Comparison of ENCODE assay signal across 9 mouse cellular contexts in the genomic region with DNA sequence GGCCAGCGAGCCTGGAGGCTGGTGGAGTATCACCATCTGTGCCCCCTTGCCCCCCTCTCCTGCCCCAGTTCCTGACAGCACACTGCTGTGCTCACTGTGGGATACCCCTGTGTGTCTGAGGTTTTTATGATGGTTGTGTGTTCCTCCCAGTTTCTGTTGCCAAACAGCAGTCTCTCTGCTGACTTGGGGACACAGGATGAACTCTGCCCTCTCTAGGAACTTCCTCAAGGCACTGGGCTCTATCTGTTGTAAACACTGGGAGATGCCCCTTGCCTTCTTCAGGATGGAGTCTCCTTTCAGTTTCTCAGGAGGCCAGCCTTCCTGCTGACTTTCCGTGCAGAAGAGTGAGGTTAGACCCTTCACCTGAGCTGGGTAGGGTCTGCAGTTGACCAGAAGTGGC. TPM values are rescaled to one million over a fixed set of nuclear protein-coding genes. Genes with fewer than 3 reads are reported as not detected.
DNase-seq lines count a peak whose midpoint lies in the region; ATAC-seq and TF ChIP-seq lines count a peak whose summit lies in the region.
"Had no signal": no experiment of that assay in that cellular context is flagged by ENCODE, and none has a peak within 500 bp of the region (broad histone marks: within the 10 kb centered on the region; RNA-seq: fewer than 3 reads in every experiment).

No protein-coding gene starts in this region.

- no peak for TF ChIP-seq EP300 in heart, adult 2 months (IDR thresholded peaks at IDR 0.05; ENCODE audit: insufficient read depth, low read depth, low read length)
- TF ChIP-seq EP300 in lung, postnatal 0 days (IDR thresholded peaks at IDR 0.05): no peak

- intact Hi-C loops in heart, adult 2 months (cut with DNase I): no loop called here
- intact Hi-C loops in left cerebral cortex, postnatal 36 days (cut with DNase I): no loop called here

- no peak for TF ChIP-seq POLR2A in heart, adult 2 months (IDR thresholded peaks at IDR 0.05; ENCODE audit: insufficient read depth, low read depth, low read length)

- H3K9me3 ChIP-seq in heart, embryonic 10.5 days: no peaks in the 10 kb centered on the region
- H3K9me3 ChIP-seq in lung, postnatal 0 days (ENCODE audit: low read length): no peaks in the 10 kb centered on the region
- no peaks in the 10 kb centered on the region for H3K9me3 ChIP-seq in limb, embryonic 10.5 days (replicated peaks)
- H3K9me3 ChIP-seq in stomach, embryonic 14.5 days (ENCODE audit: control insufficient read depth, low read depth, low read length): no peaks in the 10 kb centered on the region
- H3K9me3 ChIP-seq: megakaryocyte, embryonic 14.5 days had no signal

- H3K27me3 ChIP-seq in heart, embryonic 10.5 days (ENCODE audit: insufficient read depth, poor library complexity, severe bottlenecking): peaks cover 9% of the 10 kb centered on the region; the same call in 1 of the 2 replicates
- no peaks in the 10 kb centered on the region for H3K27me3 ChIP-seq in heart, adult 2 months (ENCODE audit: control insufficient read depth, insufficient read depth, low read length)
- no peaks in the 10 kb centered on the region for H3K27me3 ChIP-seq in lung, postnatal 0 days (replicated peaks; ENCODE audit: insufficient read depth, low read length)
- peaks cover 31% of the 10 kb centered on the region for H3K27me3 ChIP-seq in limb, embryonic 10.5 days (ENCODE audit: low read depth, poor library complexity, severe bottlenecking)
- no peaks in the 10 kb centered on the region for H3K27me3 ChIP-seq in stomach, embryonic 14.5 days (ENCODE audit: control insufficient read depth, insufficient read depth, low read length)

- DNase-seq in heart, embryonic 10.5 days (ENCODE audit: low spot score): no peak
- DNase-seq in heart, adult 2 months: no peak
- DNase-seq in lung, postnatal 0 days (ENCODE audit: low spot score): no peak
- no peak for DNase-seq in lung, adult 18-20 months
- DNase-seq in limb, embryonic 10.5 days (ENCODE audit: low spot score): no peak
- no peak for DNase-seq in left cerebral cortex, postnatal 36 days (ENCODE audit: low spot score in 2 of 2)
- no peak for DNase-seq in layer of hippocampus, adult 2 months (ENCODE audit: low spot score in 2 of 2)

- peak overlapping the region; percentile 99 for H3K4me3 ChIP-seq in heart, embryonic 10.5 days
- H3K4me3 ChIP-seq in heart, adult 2 months: no peak overlapping the region
- H3K4me3 ChIP-seq in lung, postnatal 0 days (ENCODE audit: low read depth, low read length): peak overlapping the region; percentile 97; the same call in 1 of the 2 replicates
- H3K4me3 ChIP-seq in limb, embryonic 10.5 days: peak overlapping the region; percentile 95
- H3K4me3 ChIP-seq in stomach, embryonic 14.5 days (ENCODE audit: low read depth, low read length): peak overlapping the region; percentile 90
- H3K4me3 ChIP-seq in layer of hippocampus, adult 2 months: no peak overlapping the region
- H3K4me3 ChIP-seq: megakaryocyte, embryonic 14.5 days had no signal

- H3K9ac ChIP-seq in heart, adult 2 months (ENCODE audit: low read depth, low read length): no peak overlapping the region
- H3K9ac ChIP-seq in lung, postnatal 0 days (replicated peaks; ENCODE audit: low read depth): no peak overlapping the region
- H3K9ac ChIP-seq in stomach, embryonic 14.5 days (replicated peaks; ENCODE audit: low read depth, low read length): no peak overlapping the region

- no peak for TF ChIP-seq CTCF in heart, adult 2 months (IDR thresholded peaks at IDR 0.05)
- no peak for TF ChIP-seq CTCF in lung, postnatal 0 days (IDR thresholded peaks at IDR 0.05)
- no peak for TF ChIP-seq CTCF in layer of hippocampus, adult 2 months (conservative IDR thresholded peaks at IDR 0.05)

- peaks cover 33% of the 10 kb centered on the region for H3K36me3 ChIP-seq in heart, embryonic 10.5 days
- H3K36me3 ChIP-seq in heart, adult 2 months (ENCODE audit: control insufficient read depth, insufficient read depth, low read length): no peaks in the 10 kb centered on the region
- no peaks in the 10 kb centered on the region for H3K36me3 ChIP-seq in lung, postnatal 0 days (ENCODE audit: insufficient read depth, low read length)
- H3K36me3 ChIP-seq in limb, embryonic 10.5 days: peaks cover 6% of the 10 kb centered on the region; the same call in 1 of the 2 replicates
- H3K36me3 ChIP-seq in stomach, embryonic 14.5 days (ENCODE audit: control insufficient read depth, insufficient read depth, low read length): no peaks in the 10 kb centered on the region

- H3K27ac ChIP-seq in heart, embryonic 10.5 days: peak overlapping the region; percentile 99
- H3K27ac ChIP-seq in heart, adult 2 months: no peak overlapping the region
- H3K27ac ChIP-seq in lung, postnatal 0 days (ENCODE audit: low read length): no peak overlapping the region
- no peak overlapping the region for H3K27ac ChIP-seq in limb, embryonic 10.5 days
- H3K27ac ChIP-seq in stomach, embryonic 14.5 days (ENCODE audit: low read length): no peak overlapping the region
- H3K27ac ChIP-seq in layer of hippocampus, adult 2 months: no peak overlapping the region

- WGBS in heart, embryonic 10.5 days: 41% methylated on average over 2 of the region's 2 CpGs
- WGBS in heart, adult 2 months: 57% methylated on average over 2 of the region's 2 CpGs
- WGBS in lung, postnatal 0 days: 12% methylated on average over 1 of the region's 2 CpGs
- WGBS in limb, embryonic 10.5 days: 22% methylated on average over 2 of the region's 2 CpGs
- WGBS in stomach, embryonic 14.5 days: 24% methylated on average over 2 of the region's 2 CpGs

- ATAC-seq in lung, postnatal 0 days: no peak
- ATAC-seq in stomach, embryonic 14.5 days (ENCODE audit: insufficient number of reproducible peaks, insufficient read depth, low FRiP score, low read depth): no peak

- H3K4me1 ChIP-seq in heart, embryonic 10.5 days: peaks cover 84% of the 10 kb centered on the region
- H3K4me1 ChIP-seq in heart, adult 2 months (ENCODE audit: control insufficient read depth, insufficient read depth, low read length): peaks cover 9% of the 10 kb centered on the region
- peaks cover 15% of the 10 kb centered on the region; the same call in 1 of the 2 replicates for H3K4me1 ChIP-seq in lung, postnatal 0 days (ENCODE audit: insufficient read depth, low read depth, low read length)
- H3K4me1 ChIP-seq in limb, embryonic 10.5 days: peaks cover 49% of the 10 kb centered on the region
- peaks cover 40% of the 10 kb centered on the region for H3K4me1 ChIP-seq in stomach, embryonic 14.5 days (ENCODE audit: control insufficient read depth, insufficient read depth, low read length)

- H3K79me2 ChIP-seq in heart, adult 2 months (replicated peaks; ENCODE audit: control insufficient read depth, insufficient read depth, low read length): peaks cover 2% of the 10 kb centered on the region; the same call in 1 of the 2 replicates

- H3K4me2 ChIP-seq in lung, postnatal 0 days (replicated peaks; ENCODE audit: low read depth, low read length): peak overlapping the region; percentile 90
- peak overlapping the region; percentile 68 for H3K4me2 ChIP-seq in stomach, embryonic 14.5 days (replicated peaks; ENCODE audit: low read depth, low read length)

RNA-seq across cellular contexts. Expression of a gene that starts 1.9 kb away (rescaled TPM):
- 47.4 and 70.6 TPM in 2 replicates for polyA plus RNA-seq in heart, embryonic 10.5 days (2016; fragmentation: Nextera tagmentation; extraction: Ambion mirVana)
- 1 to 10 TPM; 6.6 to 6.9 TPM for total RNA-seq in heart, adult 2 months (2021)
- polyA plus RNA-seq in heart, adult 2 months (2012; rRNA removed): 8.4 and 9.2 TPM in 2 replicates
- polyA plus RNA-seq in lung, postnatal 0 days (2015; fragmentation: Nextera tagmentation; extraction: Ambion mirVana): 21.2 and 23.6 TPM in 2 replicates
- polyA plus RNA-seq in limb, embryonic 10.5 days (2016; fragmentation: Nextera tagmentation; extraction: Ambion mirVana): 24.5 and 30.9 TPM in 2 replicates
- 48.0 and 50.1 TPM in 2 replicates for polyA plus RNA-seq in stomach, embryonic 14.5 days (2014; fragmentation: Nextera tagmentation; extraction: Ambion mirVana)
- total RNA-seq in left cerebral cortex, postnatal 36 days (2021): 1 to 10 TPM; 1.7 to 2.4 TPM
- 1 to 10 TPM; 1.9 to 2.8 TPM for total RNA-seq in layer of hippocampus, adult 2 months (2021)

RNA-seq across cellular contexts. Expression of a gene that starts 13.9 kb away (rescaled TPM):
- 15.3 and 21.3 TPM in 2 replicates for polyA plus RNA-seq in heart, embryonic 10.5 days (2016; fragmentation: Nextera tagmentation; extraction: Ambion mirVana)
- total RNA-seq in heart, adult 2 months (2021): 1 to 10 TPM; 7.7 to 8.5 TPM
- polyA plus RNA-seq in heart, adult 2 months (2012; rRNA removed): 18.8 and 21.1 TPM in 2 replicates
- polyA plus RNA-seq in lung, postnatal 0 days (2015; fragmentation: Nextera tagmentation; extraction: Ambion mirVana): 8.0 and 8.6 TPM in 2 replicates
- polyA plus RNA-seq in limb, embryonic 10.5 days (2016; fragmentation: Nextera tagmentation; extraction: Ambion mirVana): 9.7 and 10.5 TPM in 2 replicates
- 12.6 and 13.6 TPM in 2 replicates for polyA plus RNA-seq in stomach, embryonic 14.5 days (2014; fragmentation: Nextera tagmentation; extraction: Ambion mirVana)
- 10 to 100 TPM in 1 of 2 experiments, 1 to 10 TPM in 1; 9.9 to 10.9 TPM for total RNA-seq in left cerebral cortex, postnatal 36 days (2021)
- total RNA-seq in layer of hippocampus, adult 2 months (2021): 10 to 100 TPM in 1 of 2 experiments, 1 to 10 TPM in 1; 9.1 to 10.3 TPM

RNA-seq across cellular contexts. Expression of a gene that starts 24.6 kb away (rescaled TPM):
- 98.9 and 103 TPM in 2 replicates for polyA plus RNA-seq in heart, embryonic 10.5 days (2016; fragmentation: Nextera tagmentation; extraction: Ambion mirVana)
- 10 to 100 TPM; 61.6 to 63.6 TPM for total RNA-seq in heart, adult 2 months (2021)
- polyA plus RNA-seq in heart, adult 2 months (2012; rRNA removed): 53.5 and 80.0 TPM in 2 replicates
- polyA plus RNA-seq in lung, postnatal 0 days (2015; fragmentation: Nextera tagmentation; extraction: Ambion mirVana): 86.1 and 96.0 TPM in 2 replicates
- polyA plus RNA-seq in limb, embryonic 10.5 days (2016; fragmentation: Nextera tagmentation; extraction: Ambion mirVana): 76.8 and 81.3 TPM in 2 replicates
- 98.0 and 101 TPM in 2 replicates for polyA plus RNA-seq in stomach, embryonic 14.5 days (2014; fragmentation: Nextera tagmentation; extraction: Ambion mirVana)
- total RNA-seq in left cerebral cortex, postnatal 36 days (2021): 100 to 1,000 TPM; 100 to 126 TPM
- total RNA-seq in layer of hippocampus, adult 2 months (2021): 10 to 100 TPM; 84.3 to 89.3 TPM

RNA-seq across cellular contexts. Expression of a gene that starts 27.9 kb away (rescaled TPM):
- polyA plus RNA-seq in heart, embryonic 10.5 days (2016; fragmentation: Nextera tagmentation; extraction: Ambion mirVana): 5.0 and 5.1 TPM in 2 replicates
- 1 to 10 TPM in 1 of 2 experiments, under 1 TPM in 1; 0.91 to 1.5 TPM for total RNA-seq in heart, adult 2 months (2021)
- 1.6 and 2.6 TPM in 2 replicates for polyA plus RNA-seq in heart, adult 2 months (2012; rRNA removed)
- 0.12 TPM in 1 of 2 replicates, not detected in the other for polyA plus RNA-seq in lung, postnatal 0 days (2015; fragmentation: Nextera tagmentation; extraction: Ambion mirVana)
- polyA plus RNA-seq in limb, embryonic 10.5 days (2016; fragmentation: Nextera tagmentation; extraction: Ambion mirVana): 0.61 TPM in 1 of 2 replicates, not detected in the other
- not detected in 2 replicates for polyA plus RNA-seq in stomach, embryonic 14.5 days (2014; fragmentation: Nextera tagmentation; extraction: Ambion mirVana)
- total RNA-seq in left cerebral cortex, postnatal 36 days (2021): under 1 TPM; 0.34 to 0.47 TPM
- not detected for total RNA-seq in layer of hippocampus, adult 2 months (2021)

RNA-seq across cellular contexts. Expression of a gene that starts 30.6 kb away (rescaled TPM):
- polyA plus RNA-seq in heart, embryonic 10.5 days (2016; fragmentation: Nextera tagmentation; extraction: Ambion mirVana): 86.0 and 159 TPM in 2 replicates
- 1,000 to 10,000 TPM; 1,095 to 3,136 TPM for total RNA-seq in heart, adult 2 months (2021)
- polyA plus RNA-seq in heart, adult 2 months (2012; rRNA removed): 1,250 and 1,827 TPM in 2 replicates
- polyA plus RNA-seq in lung, postnatal 0 days (2015; fragmentation: Nextera tagmentation; extraction: Ambion mirVana): 5.8 and 6.4 TPM in 2 replicates
- polyA plus RNA-seq in limb, embryonic 10.5 days (2016; fragmentation: Nextera tagmentation; extraction: Ambion mirVana): 0.16 and 0.40 TPM in 2 replicates
- polyA plus RNA-seq in stomach, embryonic 14.5 days (2014; fragmentation: Nextera tagmentation; extraction: Ambion mirVana): 0.27 and 0.36 TPM in 2 replicates
- total RNA-seq in left cerebral cortex, postnatal 36 days (2021): 10 to 100 TPM; 11.8 to 14.4 TPM
- 1 to 10 TPM in 1 of 2 experiments, under 1 TPM in 1; 0.92 to 1.0 TPM for total RNA-seq in layer of hippocampus, adult 2 months (2021)

Comparison
In these comparisons a context has a peak if more than half of its experiments do, and no peak if none do; other contexts are left out.
1. H3K4me3 ChIP-seq: peak in heart, embryonic 10.5 days (single experiment), lung, postnatal 0 days (single experiment), limb, embryonic 10.5 days (single experiment) and stomach, embryonic 14.5 days (single experiment); none in heart, adult 2 months (single experiment) and layer of hippocampus, adult 2 months (single experiment).